Mouse (Mus musculus) lung, postnatal 10 days (tissue): ENCODE data around the gene Il27.
A peak's percentile ranks its signal among the peaks of the same experiment; 100 is the strongest.

Source experiments
- DNase-seq: peaks from one replicate; pipeline ENCODE4 v3.0.0; 2021

The Il27 gene

GRCm38 (mm10) chr7:126602650-126603049 is 7.9 kb upstream of the Il27 start:
- no peak for DNase-seq

- DNase-seq, result no peak
Measured at GRCm38 (mm10) chr7:126601896-126602295, 7.2 kb upstream of the Il27 start.

- no peak for DNase-seq
Measured at GRCm38 (mm10) chr7:126598919-126599318, 4.2 kb upstream of the Il27 start.

- DNase-seq, result no peak
Measured at GRCm38 (mm10) chr7:126596414-126596813, 1.7 kb upstream of the Il27 start.

GRCm38 (mm10) chr7:126595890-126596289 is 1.1 kb upstream of the Il27 start:
- DNase-seq, result no peak

- DNase-seq, result peak; percentile 91
Measured at GRCm38 (mm10) chr7:126587779-126588178, 7.0 kb downstream of the Il27 start.

- peak; percentile 71 for DNase-seq
Measured at GRCm38 (mm10) chr7:126586839-126587238, 7.9 kb downstream of the Il27 start.

- DNase-seq, result no peak
Measured at GRCm38 (mm10) chr7:126585717-126586116, 9.0 kb downstream of the Il27 start, which contains the start of gene Cln3. Gene Cln3, minus strand, starts transcription at chr7:126585817.

- DNase-seq, result no peak
Measured at GRCm38 (mm10) chr7:126584506-126584977, 10.2 kb downstream of the Il27 start, which contains the start of gene Apobr. Gene Apobr, plus strand, starts transcription at chr7:126584942.

- DNase-seq, result no peak
Measured at GRCm38 (mm10) chr7:126583761-126584160, 11.0 kb downstream of the Il27 start.

GRCm38 (mm10) chr7:126583251-126583709 is 11.5 kb downstream of the Il27 start:
- peak; percentile 91 for DNase-seq

GRCm38 (mm10) chr7:126582759-126583158 is 12.0 kb downstream of the Il27 start:
- DNase-seq, result peak; percentile 55

GRCm38 (mm10) chr7:126581661-126582060 is 13.1 kb downstream of the Il27 start:
- DNase-seq, result no peak

- DNase-seq, result peak; percentile 61
Measured at GRCm38 (mm10) chr7:126579172-126579571, 15.6 kb downstream of the Il27 start.

- DNase-seq, result peak; percentile 69
Measured at GRCm38 (mm10) chr7:126576946-126577345, 17.8 kb downstream of the Il27 start.

- peak; percentile 92 for DNase-seq
Measured at GRCm38 (mm10) chr7:126566094-126566765, 28.5 kb downstream of the Il27 start, which contains the start of gene Eif3c. Gene Eif3c, minus strand, starts transcription at chr7:126566411.

- DNase-seq, result peak; percentile 44
Measured at GRCm38 (mm10) chr7:126565693-126566092, 29.0 kb downstream of the Il27 start.

GRCm38 (mm10) chr7:126556635-126557034 is 38.1 kb downstream of the Il27 start:
- no peak for DNase-seq

- no peak for DNase-seq
Measured at GRCm38 (mm10) chr7:126554796-126555195, 39.9 kb downstream of the Il27 start.

- no peak for DNase-seq
Measured at GRCm38 (mm10) chr7:126545631-126546030, 49.1 kb downstream of the Il27 start.

- DNase-seq, result no peak
Measured at GRCm38 (mm10) chr7:126541661-126542060, 53.1 kb downstream of the Il27 start.
